Mouse (Mus musculus) forebrain, embryonic 15.5 days (tissue): ENCODE measurements at regions not wholly inside any gene's neighbourhood (a gene's known extent, or its start where the extent isn't known, plus 50 kb on each side); places are given as distances from the start of the nearest gene placed in this dataset.

ENCODE experiments used
- ATAC-seq: fragments of 200-750 bp; cut with Nextera tagmentation; replicated peaks from 2 replicates; pipeline ENCODE4 v1.8.0; 2017; ENCODE audit warnings: mild to moderate bottlenecking, moderate TSS enrichment, moderate library complexity
- H3K27ac ChIP-seq: fragments of 300-500 bp; sonication (generic); replicated peaks from 2 replicates; pipeline ENCODE4 v1.5.1; 2015; ENCODE audit warnings: mild to moderate bottlenecking, inconsistent platforms
- H3K27me3 ChIP-seq: fragments of 300-500 bp; sonication (generic); 2 replicates; pipeline ENCODE4 v1.6.1; 2015; ENCODE audit warnings: inconsistent platforms
- H3K36me3 ChIP-seq: fragments of 300-500 bp; sonication (generic); 2 replicates; pipeline ENCODE4 v1.6.1; 2015; ENCODE audit warnings: mild to moderate bottlenecking, inconsistent platforms
- H3K4me1 ChIP-seq: fragments of 300-500 bp; sonication (generic); 2 replicates; pipeline ENCODE4 v1.6.1; 2015; ENCODE audit warnings: inconsistent platforms
- H3K4me2 ChIP-seq: fragments of 300-500 bp; sonication (generic); replicated peaks from 2 replicates; pipeline ENCODE4 v1.6.1; 2015; ENCODE audit warnings: mild to moderate bottlenecking, inconsistent platforms
- H3K4me3 ChIP-seq: fragments of 300-500 bp; sonication (generic); 2 replicates; pipeline ENCODE4 v1.5.1; 2015; ENCODE audit warnings: mild to moderate bottlenecking, inconsistent platforms
- H3K9ac ChIP-seq: fragments of 300-500 bp; sonication (generic); replicated peaks from 2 replicates; pipeline ENCODE4 v1.6.1; 2015; ENCODE audit warnings: mild to moderate bottlenecking, inconsistent platforms
- H3K9me3 ChIP-seq: fragments of 300-500 bp; sonication (generic); 2 replicates; pipeline ENCODE4 v1.6.1; 2016; ENCODE audit warnings: inconsistent platforms
- WGBS: fragments of 180-500 bp; shearing (Covaris S2); methylation state at CpG from one replicate; pipeline ENCODE4 v1.1.7; 2015; ENCODE audit warnings: mixed read lengths; 5-methylcytosine and 5-hydroxymethylcytosine counted together

DNA sequence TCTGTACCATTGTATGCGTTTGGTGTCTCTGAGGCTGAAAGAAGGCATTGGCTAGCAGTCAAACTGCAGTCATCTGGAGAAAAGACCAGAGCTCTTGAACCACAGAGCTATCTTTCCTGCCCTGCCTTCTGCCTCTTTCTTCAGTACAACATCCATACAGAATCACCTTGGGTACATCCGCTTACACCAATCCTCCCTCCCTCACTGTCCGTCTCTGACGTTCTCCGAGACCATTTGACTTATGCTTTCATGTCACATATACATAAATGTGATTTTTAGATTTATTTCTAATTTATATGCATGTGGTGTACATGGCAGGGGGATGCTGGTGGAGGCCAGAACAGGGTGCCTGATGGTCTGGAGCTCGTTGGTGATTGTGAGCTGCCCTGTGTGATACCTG lies 57.7 kb upstream of the Ube2e1 start:
- WGBS, result 91% methylated on average over 6 of the region's 6 CpGs
- H3K9ac ChIP-seq, result no peak overlapping the region
- ATAC-seq, result no peak
- no peaks in the 10 kb centered on the region for H3K27me3 ChIP-seq
- H3K27ac ChIP-seq, result no peak overlapping the region
- H3K36me3 ChIP-seq, result no peaks in the 10 kb centered on the region
- no peaks in the 10 kb centered on the region for H3K4me1 ChIP-seq
- H3K4me2 ChIP-seq, result no peak overlapping the region
- H3K4me3 ChIP-seq, result no peak overlapping the region
- H3K9me3 ChIP-seq, result no peaks in the 10 kb centered on the region

DNA sequence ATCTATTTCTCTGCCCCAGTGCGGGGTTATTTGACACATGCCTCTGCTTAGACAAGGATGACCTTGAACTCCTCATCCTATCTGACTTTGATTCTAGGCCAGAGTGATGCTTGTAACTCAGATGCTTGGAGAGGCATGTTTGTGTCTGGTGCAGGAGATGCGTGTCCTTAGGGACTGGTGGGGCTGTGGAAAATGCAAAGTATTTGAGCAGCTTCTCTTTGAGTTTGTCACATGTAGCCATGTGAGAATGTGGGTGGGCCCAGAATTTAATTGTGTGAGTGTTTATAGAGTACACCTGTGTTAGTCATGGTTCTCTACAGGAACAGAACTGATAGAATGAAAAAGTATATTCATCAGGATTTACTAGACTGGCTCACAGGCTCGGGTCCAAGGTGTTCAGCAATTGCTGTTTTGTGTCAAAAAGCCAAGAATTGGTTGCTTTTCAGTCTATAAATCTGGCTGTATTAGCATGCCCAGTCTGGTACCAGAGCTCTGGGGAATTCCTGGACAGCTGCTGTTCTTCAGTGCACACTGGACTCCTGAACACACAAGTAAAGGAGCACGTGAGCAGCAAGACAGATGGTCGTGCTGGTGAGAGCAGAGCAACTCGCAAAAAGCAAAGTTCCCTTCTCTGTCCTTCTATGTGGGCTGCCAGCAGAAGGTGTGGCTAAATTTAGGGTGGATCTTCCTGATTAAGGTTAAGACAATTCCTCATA lies 54.5 kb upstream of the Ube2e1 start:
- 79% methylated on average over 6 of the region's 6 CpGs for WGBS

More for the DNA sequence above, 54.5 kb upstream of the Ube2e1 start:
- Histone ChIP-seq H3K36me3 (no peaks in the 10 kb centered on the region), H3K9me3 (no peaks in the 10 kb centered on the region), H3K27ac (no peak overlapping the region), H3K4me1 (no peaks in the 10 kb centered on the region), H3K4me2 (no peak overlapping the region), H3K4me3 (no peak overlapping the region), H3K27me3 (no peaks in the 10 kb centered on the region), H3K9ac (no peak overlapping the region)
- no peak for ATAC-seq
